Mouse (Mus musculus): ENCODE data around the gene Dpp6. TPM values are rescaled to one million over a fixed set of nuclear protein-coding genes. Genes with fewer than 3 reads are reported as not detected.

Dpp6 gene
- polyA plus RNA-seq, 1 experiment from 2014 or later, result 0.06 TPM

- Histone ChIP-seq H3K9ac (replicated peaks) (no peak overlapping the region), H3K9me3 (ENCODE audit: low read length) (no peaks in the 10 kb centered on the region), H3K36me3 (replicated peaks; ENCODE audit: insufficient read depth, low read length) (no peaks in the 10 kb centered on the region), H3K27ac (ENCODE audit: low read depth) (no peak overlapping the region), H3K27me3 (ENCODE audit: insufficient read depth, low read length) (no peaks in the 10 kb centered on the region), H3K4me1 (ENCODE audit: insufficient read depth) (no peaks in the 10 kb centered on the region), H3K4me2 (ENCODE audit: low read depth, low read length) (no peak overlapping the region), H3K4me3 (ENCODE audit: low read depth, low read length) (no peak overlapping the region)
- DNase-seq, result no peak
- no peak for ATAC-seq
- 59% methylated on average over 7 of the region's 7 CpGs for WGBS (ENCODE audit: insufficient replicate concordance)
- no peak for TF ChIP-seq EP300 (IDR thresholded peaks at IDR 0.05; ENCODE audit: low read depth)
Measured at GRCm38 (mm10) chr5:27417398-27417797, 600.4 kb downstream of the Dpp6 start.

DNA sequence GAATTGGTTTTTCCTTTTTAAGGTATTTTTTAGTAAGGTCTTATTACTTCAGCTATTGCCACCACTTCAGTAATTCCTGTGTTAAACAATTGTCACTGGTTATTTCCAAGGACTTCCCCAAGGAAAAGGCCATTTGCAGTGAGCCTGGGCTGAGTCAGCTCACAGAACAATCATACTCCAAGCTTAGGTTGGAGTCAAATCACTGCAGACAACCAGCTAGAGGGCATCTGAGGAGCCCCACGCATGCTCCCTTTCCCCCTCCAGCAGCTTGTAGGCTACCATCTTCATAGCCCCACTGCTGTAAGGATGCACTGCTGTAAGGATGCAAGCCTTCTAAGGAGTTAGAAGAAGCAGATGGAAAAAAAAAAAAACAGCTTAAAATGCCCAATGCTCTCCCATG is 601.9 kb downstream of the Dpp6 start:
- ATAC-seq (no peak), DNase-seq (no peak)
- no peak overlapping the region for H3K27ac ChIP-seq (ENCODE audit: low read depth)
- H3K27me3 ChIP-seq (ENCODE audit: insufficient read depth, low read length), result no peaks in the 10 kb centered on the region
- 61% methylated on average over 1 of the region's 1 CpGs for WGBS (ENCODE audit: insufficient replicate concordance)
- no peak overlapping the region for H3K9ac ChIP-seq (replicated peaks)
- H3K4me2 ChIP-seq (ENCODE audit: low read depth, low read length), result no peak overlapping the region
- H3K4me1 ChIP-seq (ENCODE audit: insufficient read depth), result no peaks in the 10 kb centered on the region
- no peaks in the 10 kb centered on the region for H3K36me3 ChIP-seq (replicated peaks; ENCODE audit: insufficient read depth, low read length)
- TF ChIP-seq EP300 (IDR thresholded peaks at IDR 0.05; ENCODE audit: low read depth) (no peak), CTCF (IDR thresholded peaks at IDR 0.05; ENCODE audit: low read depth) (no peak)
- no peak overlapping the region for H3K4me3 ChIP-seq (ENCODE audit: low read depth, low read length)
- H3K9me3 ChIP-seq (ENCODE audit: low read length), result no peaks in the 10 kb centered on the region

- no peak for ATAC-seq
- H3K27ac ChIP-seq (ENCODE audit: low read depth), result no peak overlapping the region
- WGBS (ENCODE audit: insufficient replicate concordance), result 60% methylated on average over 4 of the region's 4 CpGs
Measured at GRCm38 (mm10) chr5:27421090-27421635, 604.2 kb downstream of the Dpp6 start.

GRCm38 (mm10) chr5:27423766-27424165 is 606.8 kb downstream of the Dpp6 start:
- ATAC-seq (no peak), DNase-seq (no peak)
- Histone ChIP-seq H3K9ac (replicated peaks) (no peak overlapping the region), H3K4me1 (ENCODE audit: insufficient read depth) (no peaks in the 10 kb centered on the region), H3K4me3 (ENCODE audit: low read depth, low read length) (no peak overlapping the region), H3K9me3 (ENCODE audit: low read length) (no peaks in the 10 kb centered on the region), H3K27me3 (ENCODE audit: insufficient read depth, low read length) (no peaks in the 10 kb centered on the region), H3K4me2 (ENCODE audit: low read depth, low read length) (no peak overlapping the region), H3K36me3 (replicated peaks; ENCODE audit: insufficient read depth, low read length) (no peaks in the 10 kb centered on the region), H3K27ac (ENCODE audit: low read depth) (no peak overlapping the region)
- 63% methylated on average over 3 of the region's 3 CpGs for WGBS (ENCODE audit: insufficient replicate concordance)
- TF ChIP-seq EP300 (IDR thresholded peaks at IDR 0.05; ENCODE audit: low read depth), result no peak
- TF ChIP-seq CTCF (IDR thresholded peaks at IDR 0.05; ENCODE audit: low read depth), result no peak

More at GRCm38 (mm10) chr5:27421090-27421635, 604.2 kb downstream of the Dpp6 start:
- no peaks in the 10 kb centered on the region for H3K27me3 ChIP-seq (ENCODE audit: insufficient read depth, low read length)
- no peak for DNase-seq
- no peaks in the 10 kb centered on the region for H3K4me1 ChIP-seq (ENCODE audit: insufficient read depth)
- no peak for TF ChIP-seq EP300 (IDR thresholded peaks at IDR 0.05; ENCODE audit: low read depth)
- no peak for TF ChIP-seq CTCF (IDR thresholded peaks at IDR 0.05; ENCODE audit: low read depth)
- H3K9me3 ChIP-seq (ENCODE audit: low read length), result no peaks in the 10 kb centered on the region
- no peak overlapping the region for H3K4me3 ChIP-seq (ENCODE audit: low read depth, low read length)
- H3K4me2 ChIP-seq (ENCODE audit: low read depth, low read length), result no peak overlapping the region
- H3K9ac ChIP-seq (replicated peaks), result no peak overlapping the region
- H3K36me3 ChIP-seq (replicated peaks; ENCODE audit: insufficient read depth, low read length), result no peaks in the 10 kb centered on the region

GRCm38 (mm10) chr5:27424484-27425080 is 607.6 kb downstream of the Dpp6 start:
- Histone ChIP-seq H3K27me3 (ENCODE audit: insufficient read depth, low read length) (no peaks in the 10 kb centered on the region), H3K36me3 (replicated peaks; ENCODE audit: insufficient read depth, low read length) (no peaks in the 10 kb centered on the region), H3K9ac (replicated peaks) (no peak overlapping the region), H3K9me3 (ENCODE audit: low read length) (no peaks in the 10 kb centered on the region), H3K27ac (ENCODE audit: low read depth) (no peak overlapping the region), H3K4me3 (ENCODE audit: low read depth, low read length) (no peak overlapping the region), H3K4me2 (ENCODE audit: low read depth, low read length) (no peak overlapping the region), H3K4me1 (ENCODE audit: insufficient read depth) (no peaks in the 10 kb centered on the region)
- DNase-seq (no peak), ATAC-seq (no peak)
- no peak for TF ChIP-seq EP300 (IDR thresholded peaks at IDR 0.05; ENCODE audit: low read depth)
- no peak for TF ChIP-seq CTCF (IDR thresholded peaks at IDR 0.05; ENCODE audit: low read depth)
- 54% methylated on average over 3 of the region's 3 CpGs for WGBS (ENCODE audit: insufficient replicate concordance)

DNA sequence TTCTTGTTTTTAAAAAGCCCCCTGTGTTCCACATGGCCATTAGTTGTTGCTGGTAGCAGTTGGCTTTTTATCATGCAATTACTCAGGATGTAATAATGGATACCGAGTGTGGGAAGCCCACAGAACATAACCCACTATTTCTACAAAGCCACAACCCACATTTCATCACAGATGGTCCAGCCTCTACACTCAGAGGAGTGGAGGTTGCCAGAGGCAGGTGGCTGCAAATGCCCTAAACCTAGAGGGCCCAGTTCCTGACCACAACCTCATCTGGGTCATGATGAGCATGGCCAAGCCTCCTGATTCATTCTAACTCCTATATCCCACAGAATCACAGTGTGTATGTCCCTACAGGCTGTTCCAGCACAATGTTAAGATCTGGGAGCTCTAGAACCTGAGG is 609.2 kb downstream of the Dpp6 start:
- Histone ChIP-seq H3K27me3 (ENCODE audit: insufficient read depth, low read length) (no peaks in the 10 kb centered on the region), H3K27ac (ENCODE audit: low read depth) (no peak overlapping the region), H3K36me3 (replicated peaks; ENCODE audit: insufficient read depth, low read length) (no peaks in the 10 kb centered on the region), H3K4me1 (ENCODE audit: insufficient read depth) (no peaks in the 10 kb centered on the region), H3K9ac (replicated peaks) (no peak overlapping the region), H3K9me3 (ENCODE audit: low read length) (no peaks in the 10 kb centered on the region), H3K4me2 (ENCODE audit: low read depth, low read length) (no peak overlapping the region), H3K4me3 (ENCODE audit: low read depth, low read length) (no peak overlapping the region)
- no peak for DNase-seq
- TF ChIP-seq CTCF (IDR thresholded peaks at IDR 0.05; ENCODE audit: low read depth) (no peak), EP300 (IDR thresholded peaks at IDR 0.05; ENCODE audit: low read depth) (no peak)
- WGBS (ENCODE audit: insufficient replicate concordance), result 60% methylated on average over 1 of the region's 1 CpGs
- no peak for ATAC-seq

Measured in liver, postnatal 0 days (tissue).